Mouse (Mus musculus) lung, adult 2 months (tissue): ENCODE data around the gene Tmem18.
A peak's percentile ranks its signal among the peaks of the same experiment; 100 is the strongest.

ENCODE experiments used
- CTCF ChIP-seq: fragments of 200-500 bp; IDR thresholded peaks from 2 replicates; pipeline ENCODE4 v1.5.1; 2011; ENCODE audit warnings: mild to moderate bottlenecking, low read length, control low read depth; ENCODE audit not compliant: insufficient read depth
- POLR2A ChIP-seq: fragments of 200-500 bp; IDR thresholded peaks from 2 replicates; pipeline ENCODE4 v1.6.1; 2011; ENCODE audit warnings: low read depth, mild to moderate bottlenecking, control low read depth, low read length, borderline replicate concordance; ENCODE audit errors: extremely low read depth

- TF ChIP-seq CTCF (peak; percentile 75), POLR2A (no peak)
Measured at GRCm38 (mm10) chr12:30596818-30597407, 12.7 kb downstream of the Tmem18 start.
